In genomic region chr7:19012025-19012621, GRCm38 (mm10) we compare ENCODE assay signal across 8 mouse cellular contexts. TPM values are rescaled to one million over a fixed set of nuclear protein-coding genes. Genes with fewer than 3 reads are reported as not detected.
DNase-seq lines count a peak whose midpoint lies in the region; ATAC-seq and TF ChIP-seq lines count a peak whose summit lies in the region.

No protein-coding gene starts in this region.

- H3K4me2 ChIP-seq in embryonic facial prominence, embryonic 11.5 days (ENCODE audit: low read depth, low read length), result peak overlapping the region; percentile 78
- H3K4me2 ChIP-seq in liver, embryonic 11.5 days, result peak overlapping the region; percentile 75
- peak overlapping the region; percentile 34 for H3K4me2 ChIP-seq in myocyte (ENCODE audit: low read depth)

- intact Hi-C loops in heart, postnatal 25 days (cut with DNase I), result no loop called here

- no peaks in the 10 kb centered on the region for H3K27me3 ChIP-seq in embryonic facial prominence, embryonic 11.5 days (ENCODE audit: control insufficient read depth, insufficient read depth, low read length)
- H3K27me3 ChIP-seq in liver, embryonic 11.5 days (replicated peaks; ENCODE audit: control insufficient read depth, insufficient read depth, low read length), result no peaks in the 10 kb centered on the region
- no peaks in the 10 kb centered on the region for H3K27me3 ChIP-seq in myocyte (ENCODE audit: control insufficient read depth, insufficient read depth, insufficient read length)

- ATAC-seq in embryonic facial prominence, embryonic 11.5 days (replicated peaks; ENCODE audit: insufficient number of reproducible peaks, low FRiP score, low TSS enrichment, low read depth), result no peak
- 0 out of 2 replicates have a peak, but pooled peaks have one; percentile 13 for ATAC-seq in liver, embryonic 11.5 days (replicated peaks; ENCODE audit: low FRiP score)

- peaks cover 3% of the 10 kb centered on the region; the same call in 1 of the 2 replicates for H3K4me1 ChIP-seq in embryonic facial prominence, embryonic 11.5 days (ENCODE audit: control insufficient read depth, insufficient read depth, low read length)
- peaks cover 14% of the 10 kb centered on the region for H3K4me1 ChIP-seq in liver, embryonic 11.5 days (replicated peaks; ENCODE audit: control insufficient read depth, insufficient read depth, low read length)

- no peak overlapping the region for H3K27ac ChIP-seq in embryonic facial prominence, embryonic 11.5 days (replicated peaks; ENCODE audit: low read depth, low read length)
- peak overlapping the region; percentile 74 for H3K27ac ChIP-seq in liver, embryonic 11.5 days (ENCODE audit: low read depth, low read length)

- TF ChIP-seq POLR2A in myocyte (IDR thresholded peaks at IDR 0.05; ENCODE audit: insufficient read length, low read depth), result no peak

- DNase-seq in heart, adult 18-20 months, result peak; percentile 58 to 61
- no peak for DNase-seq in heart, postnatal 25 days (ENCODE audit: low spot score)
- DNase-seq in embryonic facial prominence, embryonic 11.5 days (ENCODE audit: low spot score), result no peak
- DNase-seq in heart, postnatal 4 days, result peak; percentile 70
- no peak for DNase-seq in liver, embryonic 11.5 days (ENCODE audit: low spot score)
- DNase-seq in thymus, postnatal 14 days, result no peak
- DNase-seq in spleen, adult 12 weeks (ENCODE audit: low spot score), result no peak

- H3K4me3 ChIP-seq in embryonic facial prominence, embryonic 11.5 days (ENCODE audit: low read depth, low read length), result peak overlapping the region; percentile 22
- H3K4me3 ChIP-seq in liver, embryonic 11.5 days (ENCODE audit: low read depth, low read length), result peak overlapping the region; percentile 39
- H3K4me3 ChIP-seq in myocyte, result no peak overlapping the region

- no peaks in the 10 kb centered on the region for H3K9me3 ChIP-seq in embryonic facial prominence, embryonic 11.5 days (replicated peaks; ENCODE audit: control insufficient read depth, low read length)
- H3K9me3 ChIP-seq in liver, embryonic 11.5 days (ENCODE audit: control insufficient read depth, low read length), result no peaks in the 10 kb centered on the region

- no peak overlapping the region for H3ac ChIP-seq in myocyte (ENCODE audit: control insufficient read depth, insufficient read length)

- H3K9ac ChIP-seq in embryonic facial prominence, embryonic 11.5 days (replicated peaks; ENCODE audit: low read length), result peak overlapping the region; percentile 72
- peak overlapping the region; percentile 69 for H3K9ac ChIP-seq in liver, embryonic 11.5 days (ENCODE audit: low read depth, low read length)

- H3K79me2 ChIP-seq in myocyte (ENCODE audit: control insufficient read depth, insufficient read depth), result no peaks in the 10 kb centered on the region

- 3% methylated on average over 31 of the region's 31 CpGs for WGBS in embryonic facial prominence, embryonic 11.5 days
- 2% methylated on average over 28 of the region's 31 CpGs for WGBS in liver, embryonic 11.5 days

- H3K36me3 ChIP-seq in embryonic facial prominence, embryonic 11.5 days (replicated peaks; ENCODE audit: control insufficient read depth, insufficient read depth, low read depth, low read length), result no peaks in the 10 kb centered on the region; the same call in 1 of the 2 replicates
- H3K36me3 ChIP-seq in liver, embryonic 11.5 days (ENCODE audit: control insufficient read depth, insufficient read depth, low read length), result peaks cover under 1% of the 10 kb centered on the region; the same call in 1 of the 2 replicates
- no peaks in the 10 kb centered on the region for H3K36me3 ChIP-seq in myocyte (ENCODE audit: control insufficient read depth, insufficient read depth)

TF ChIP-seq in myocyte, 11 proteins besides CTCF, POLR2A, EP300 and RAD21:
- TF ChIP-seq USF1 (IDR thresholded peaks at IDR 0.05; ENCODE audit: low read depth), result no peak
- no peak for TF ChIP-seq REST (IDR thresholded peaks at IDR 0.05; ENCODE audit: insufficient read depth, insufficient read length)
- no peak for TF ChIP-seq E2F4 (IDR thresholded peaks at IDR 0.05; ENCODE audit: insufficient read depth)
- no peak for TF ChIP-seq CEBPB (IDR thresholded peaks at IDR 0.05; ENCODE audit: insufficient read depth, poor library complexity, severe bottlenecking)
- no peak for TF ChIP-seq MAX (IDR thresholded peaks at IDR 0.05; ENCODE audit: low read depth)
- no peak for TF ChIP-seq SRF (IDR thresholded peaks at IDR 0.05; ENCODE audit: control insufficient read depth, insufficient read length, low read depth)
- TF ChIP-seq MYOG (IDR thresholded peaks at IDR 0.05; ENCODE audit: control insufficient read depth in 1 of 3, insufficient read depth in 1 of 3, insufficient read length in 2 of 3, low read depth in 2 of 3), result no peak
- TF ChIP-seq TCF3 (IDR thresholded peaks at IDR 0.05; ENCODE audit: insufficient read length, low read depth), result no peak
- TF ChIP-seq TCF12 (IDR thresholded peaks at IDR 0.05; ENCODE audit: insufficient read depth, poor library complexity, severe bottlenecking), result no peak
- no peak for TF ChIP-seq MYOD1 (IDR thresholded peaks at IDR 0.05; ENCODE audit: control insufficient read depth in 1 of 3, insufficient read length in 2 of 3, low read depth in 2 of 3)
- TF ChIP-seq POLR2AphosphoS2 (IDR thresholded peaks at IDR 0.05; ENCODE audit: insufficient read length, low read depth), result no peak

RNA-seq across cellular contexts. Expression of gene Irf2bp1, which starts 8.3 kb away (rescaled TPM):
- total RNA-seq in heart, adult 18-20 months (2021), result 10 to 100 TPM; 22.4 to 23.1 TPM
- 10 to 100 TPM; 20.2 to 23.6 TPM for total RNA-seq in heart, postnatal 25 days (2021)
- polyA plus RNA-seq in embryonic facial prominence, embryonic 11.5 days (2014; fragmentation: Nextera tagmentation; extraction: Ambion mirVana), result 27.9 and 28.3 TPM in 2 replicates
- total RNA-seq in heart, postnatal 4 days (2021), result 10 to 100 TPM; 27.3 to 32.3 TPM
- 23.3 and 24.9 TPM in 2 replicates for polyA plus RNA-seq in liver, embryonic 11.5 days (2014; fragmentation: Nextera tagmentation; extraction: Ambion mirVana)
- polyA plus RNA-seq in myocyte (2012; fragmentation: generic; extraction: Trizol), result 27.6 TPM

RNA-seq across cellular contexts. Expression of gene Foxa3, which starts 11.2 kb away (rescaled TPM):
- total RNA-seq in heart, adult 18-20 months (2021), result not detected
- total RNA-seq in heart, postnatal 25 days (2021), result not detected
- polyA plus RNA-seq in embryonic facial prominence, embryonic 11.5 days (2014; fragmentation: Nextera tagmentation; extraction: Ambion mirVana), result not detected in 2 replicates
- total RNA-seq in heart, postnatal 4 days (2021), result not detected
- polyA plus RNA-seq in liver, embryonic 11.5 days (2014; fragmentation: Nextera tagmentation; extraction: Ambion mirVana), result 29.7 and 32.0 TPM in 2 replicates
- 0.12 TPM for polyA plus RNA-seq in myocyte (2012; fragmentation: generic; extraction: Trizol)

RNA-seq across cellular contexts. Expression of gene Sympk, which starts 12.1 kb away (rescaled TPM):
- 10 to 100 TPM; 85.2 to 93.9 TPM for total RNA-seq in heart, adult 18-20 months (2021)
- total RNA-seq in heart, postnatal 25 days (2021), result 10 to 100 TPM; 76.3 to 80.1 TPM
- 34.8 and 36.3 TPM in 2 replicates for polyA plus RNA-seq in embryonic facial prominence, embryonic 11.5 days (2014; fragmentation: Nextera tagmentation; extraction: Ambion mirVana)
- 10 to 100 TPM; 57.3 to 62.5 TPM for total RNA-seq in heart, postnatal 4 days (2021)
- polyA plus RNA-seq in liver, embryonic 11.5 days (2014; fragmentation: Nextera tagmentation; extraction: Ambion mirVana), result 26.3 and 28.4 TPM in 2 replicates
- polyA plus RNA-seq in myocyte (2012; fragmentation: generic; extraction: Trizol), result 90.3 TPM

RNA-seq across cellular contexts. Expression of gene Mypop, which starts 21.1 kb away (rescaled TPM):
- 1 to 10 TPM; 3.6 to 4.0 TPM for total RNA-seq in heart, adult 18-20 months (2021)
- total RNA-seq in heart, postnatal 25 days (2021), result 1 to 10 TPM; 3.2 to 4.0 TPM
- polyA plus RNA-seq in embryonic facial prominence, embryonic 11.5 days (2014; fragmentation: Nextera tagmentation; extraction: Ambion mirVana), result 4.3 and 5.3 TPM in 2 replicates
- 1 to 10 TPM; 1.4 to 1.5 TPM for total RNA-seq in heart, postnatal 4 days (2021)
- polyA plus RNA-seq in liver, embryonic 11.5 days (2014; fragmentation: Nextera tagmentation; extraction: Ambion mirVana), result 1.5 and 2.2 TPM in 2 replicates
- 10.4 TPM for polyA plus RNA-seq in myocyte (2012; fragmentation: generic; extraction: Trizol)

RNA-seq across cellular contexts. Expression of gene Nanos2, which starts 24.9 kb away (rescaled TPM):
- total RNA-seq in heart, adult 18-20 months (2021), result not detected
- not detected for total RNA-seq in heart, postnatal 25 days (2021)
- not detected in 2 replicates for polyA plus RNA-seq in embryonic facial prominence, embryonic 11.5 days (2014; fragmentation: Nextera tagmentation; extraction: Ambion mirVana)
- total RNA-seq in heart, postnatal 4 days (2021), result under 1 TPM in 1 of 2 experiments, not detected in 1; 0.23 TPM
- polyA plus RNA-seq in liver, embryonic 11.5 days (2014; fragmentation: Nextera tagmentation; extraction: Ambion mirVana), result not detected in 2 replicates
- polyA plus RNA-seq in myocyte (2012; fragmentation: generic; extraction: Trizol), result not detected

Comparison
In these comparisons a context has a peak if more than half of its experiments do, and no peak if none do; other contexts are left out.
1. DNase-seq: peak in heart, adult 18-20 months (2 of 2) and heart, postnatal 4 days (single experiment); none in heart, postnatal 25 days (single experiment), embryonic facial prominence, embryonic 11.5 days (single experiment), liver, embryonic 11.5 days (single experiment), thymus, postnatal 14 days (single experiment) and spleen, adult 12 weeks (single experiment).
2. Peak in every context shown above with its lines, with median percentiles within 50 percentile points of each other: H3K4me2 ChIP-seq.